Mouse (Mus musculus): ENCODE data around the gene Fer1l4. TPM values are rescaled to one million over a fixed set of nuclear protein-coding genes. Genes with fewer than 3 reads are reported as not detected.

Gene Fer1l4
- 0.03 and 0.08 TPM in 2 replicates for polyA plus RNA-seq (2015; fragmentation: Nextera tagmentation; extraction: Ambion mirVana)

GRCm38 (mm10) chr2:156052816-156053215, at the start of gene Fer1l4:
TSS of gene Fer1l4 (minus strand) at chr2:156052947.
- 68% methylated on average over 9 of the region's 9 CpGs for WGBS
- Histone ChIP-seq H3K4me2 (replicated peaks) (no peak within 1 kb of the TSS), H3K27ac (no peak within 1 kb of the TSS), H3K36me3 (no peaks in the 10 kb centered on the region), H3K27me3 (replicated peaks) (no peaks in the 10 kb centered on the region), H3K4me1 (replicated peaks) (no peaks in the 10 kb centered on the region), H3K4me3 (replicated peaks) (no peak within 1 kb of the TSS), H3K9me3 (no peaks in the 10 kb centered on the region), H3K9ac (no peak within 1 kb of the TSS)
- ATAC-seq, result no peak

DNA sequence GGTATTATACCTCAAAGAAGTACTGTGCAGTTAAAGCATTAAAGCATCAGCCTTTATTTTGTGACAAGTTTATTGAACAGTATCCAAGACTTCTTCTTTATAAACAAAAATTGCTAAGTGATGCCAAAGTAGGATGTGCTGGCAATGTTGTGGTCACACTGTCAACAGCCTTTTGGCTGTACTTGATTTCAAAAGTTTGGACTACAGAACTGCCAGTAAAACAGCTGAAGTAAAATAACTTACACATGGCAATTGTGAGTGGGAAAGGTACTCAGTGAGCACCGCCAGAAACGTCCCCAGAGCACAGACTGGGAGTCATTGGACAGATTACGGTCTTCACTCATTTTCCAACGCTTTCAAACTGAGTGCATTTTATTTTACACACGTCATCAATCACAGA, 39.2 kb upstream of the Fer1l4 start:
- H3K9me3 ChIP-seq, result no peaks in the 10 kb centered on the region
- no peaks in the 10 kb centered on the region for H3K27me3 ChIP-seq (replicated peaks)
- H3K9ac ChIP-seq, result no peak overlapping the region
- no peak overlapping the region for H3K27ac ChIP-seq
- H3K4me1 ChIP-seq (replicated peaks), result no peaks in the 10 kb centered on the region
- H3K36me3 ChIP-seq, result peaks cover 23% of the 10 kb centered on the region
- H3K4me2 ChIP-seq (replicated peaks), result no peak overlapping the region
- WGBS, result 75% methylated on average over 5 of the region's 5 CpGs
- ATAC-seq, result no peak
- H3K4me3 ChIP-seq (replicated peaks), result no peak overlapping the region

GRCm38 (mm10) chr2:156089799-156090198, 37.1 kb upstream of the Fer1l4 start:
- Histone ChIP-seq H3K36me3 (peaks cover 6% of the 10 kb centered on the region; the same call in 1 of the 2 replicates), H3K27ac (no peak overlapping the region), H3K9ac (no peak overlapping the region), H3K4me2 (replicated peaks) (no peak overlapping the region), H3K27me3 (replicated peaks) (no peaks in the 10 kb centered on the region), H3K9me3 (no peaks in the 10 kb centered on the region), H3K4me1 (replicated peaks) (no peaks in the 10 kb centered on the region), H3K4me3 (replicated peaks) (no peak overlapping the region)
- ATAC-seq, result no peak
- 91% methylated on average over 1 of the region's 1 CpGs for WGBS

- H3K4me3 ChIP-seq (replicated peaks), result no peak overlapping the region
- no peak overlapping the region for H3K9ac ChIP-seq
- H3K4me2 ChIP-seq (replicated peaks), result no peak overlapping the region
- no peak for ATAC-seq
- H3K27me3 ChIP-seq (replicated peaks), result no peaks in the 10 kb centered on the region
- WGBS, result 88% methylated on average over 7 of the region's 7 CpGs
- H3K36me3 ChIP-seq, result peaks cover 6% of the 10 kb centered on the region; the same call in 1 of the 2 replicates
- H3K27ac ChIP-seq, result no peak overlapping the region
- H3K4me1 ChIP-seq (replicated peaks), result no peaks in the 10 kb centered on the region
- H3K9me3 ChIP-seq, result no peaks in the 10 kb centered on the region
Observed at GRCm38 (mm10) chr2:156087391-156088110, 34.8 kb upstream of the Fer1l4 start.

GRCm38 (mm10) chr2:156084541-156084940, 31.8 kb upstream of the Fer1l4 start:
- Histone ChIP-seq H3K27me3 (replicated peaks) (no peaks in the 10 kb centered on the region), H3K4me2 (replicated peaks) (no peak overlapping the region), H3K36me3 (peaks cover 1% of the 10 kb centered on the region; the same call in 1 of the 2 replicates), H3K9ac (no peak overlapping the region), H3K27ac (no peak overlapping the region), H3K9me3 (no peaks in the 10 kb centered on the region), H3K4me1 (replicated peaks) (peaks cover 7% of the 10 kb centered on the region; the same call in 1 of the 2 replicates), H3K4me3 (replicated peaks) (no peak overlapping the region)
- no peak for ATAC-seq
- 85% methylated on average over 3 of the region's 3 CpGs for WGBS

- Histone ChIP-seq H3K4me2 (replicated peaks) (no peak overlapping the region), H3K9ac (no peak overlapping the region), H3K27me3 (replicated peaks) (no peaks in the 10 kb centered on the region), H3K9me3 (no peaks in the 10 kb centered on the region), H3K27ac (no peak overlapping the region), H3K4me1 (replicated peaks) (peaks cover 8% of the 10 kb centered on the region; the same call in 1 of the 2 replicates), H3K4me3 (replicated peaks) (no peak overlapping the region), H3K36me3 (peaks cover 34% of the 10 kb centered on the region)
- no peak for ATAC-seq
- WGBS, result 66% methylated on average over 7 of the region's 7 CpGs
Observed at GRCm38 (mm10) chr2:156080391-156080790, 27.6 kb upstream of the Fer1l4 start.

GRCm38 (mm10) chr2:156079674-156080073, 26.9 kb upstream of the Fer1l4 start:
- H3K27me3 ChIP-seq (replicated peaks), result no peaks in the 10 kb centered on the region
- H3K4me2 ChIP-seq (replicated peaks), result no peak overlapping the region
- 35% methylated on average over 4 of the region's 4 CpGs for WGBS
- peaks cover 34% of the 10 kb centered on the region for H3K36me3 ChIP-seq
- H3K4me3 ChIP-seq (replicated peaks), result no peak overlapping the region
- H3K4me1 ChIP-seq (replicated peaks), result peaks cover 8% of the 10 kb centered on the region; the same call in 1 of the 2 replicates
- H3K9ac ChIP-seq, result no peak overlapping the region
- no peak overlapping the region for H3K27ac ChIP-seq
- no peaks in the 10 kb centered on the region for H3K9me3 ChIP-seq
- ATAC-seq, result peak; percentile 58

GRCm38 (mm10) chr2:156079183-156079560, 26.4 kb upstream of the Fer1l4 start:
- Histone ChIP-seq H3K4me3 (replicated peaks) (no peak overlapping the region), H3K4me1 (replicated peaks) (peaks cover 8% of the 10 kb centered on the region; the same call in 1 of the 2 replicates), H3K27me3 (replicated peaks) (no peaks in the 10 kb centered on the region), H3K27ac (no peak overlapping the region), H3K9ac (no peak overlapping the region), H3K9me3 (no peaks in the 10 kb centered on the region), H3K4me2 (replicated peaks) (no peak overlapping the region), H3K36me3 (peaks cover 34% of the 10 kb centered on the region)
- 80% methylated on average over 8 of the region's 8 CpGs for WGBS
- peak; percentile 13; the same call in 1 of the 2 replicates for ATAC-seq

- Histone ChIP-seq H3K27ac (no peak overlapping the region), H3K4me2 (replicated peaks) (no peak overlapping the region), H3K9me3 (no peaks in the 10 kb centered on the region), H3K9ac (no peak overlapping the region), H3K36me3 (peaks cover 40% of the 10 kb centered on the region), H3K4me1 (replicated peaks) (peaks cover 8% of the 10 kb centered on the region; the same call in 1 of the 2 replicates), H3K27me3 (replicated peaks) (no peaks in the 10 kb centered on the region), H3K4me3 (replicated peaks) (no peak overlapping the region)
- WGBS, result 85% methylated on average over 16 of the region's 16 CpGs
- no peak for ATAC-seq
Observed at GRCm38 (mm10) chr2:156078421-156079182, 25.9 kb upstream of the Fer1l4 start.

DNA sequence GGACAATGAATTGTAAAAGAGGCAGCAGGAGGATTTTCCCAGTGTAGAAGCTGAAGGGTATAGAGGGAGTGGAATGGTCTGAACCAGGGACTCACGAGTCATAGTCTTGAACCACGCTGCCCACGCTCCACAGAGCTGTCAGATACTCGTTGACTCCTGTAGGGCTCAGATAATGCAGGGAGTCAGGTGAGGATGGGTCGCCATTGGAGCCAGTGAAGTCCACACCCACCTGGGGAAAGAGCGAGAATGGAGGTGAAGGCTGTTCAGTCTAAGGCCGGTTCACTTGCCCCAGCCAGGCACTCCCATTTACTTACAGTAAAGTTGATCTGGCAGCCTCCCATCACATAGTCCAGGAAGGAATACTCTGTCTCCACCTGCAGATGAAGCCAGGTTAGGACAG, 24.7 kb upstream of the Fer1l4 start:
- H3K27me3 ChIP-seq (replicated peaks), result no peaks in the 10 kb centered on the region
- ATAC-seq, result no peak
- no peak overlapping the region for H3K9ac ChIP-seq
- no peaks in the 10 kb centered on the region for H3K9me3 ChIP-seq
- H3K4me1 ChIP-seq (replicated peaks), result peaks cover 8% of the 10 kb centered on the region; the same call in 1 of the 2 replicates
- WGBS, result 88% methylated on average over 7 of the region's 7 CpGs
- H3K27ac ChIP-seq, result no peak overlapping the region
- H3K4me2 ChIP-seq (replicated peaks), result no peak overlapping the region
- no peak overlapping the region for H3K4me3 ChIP-seq (replicated peaks)
- peaks cover 49% of the 10 kb centered on the region for H3K36me3 ChIP-seq

- no peak overlapping the region for H3K9ac ChIP-seq
- no peaks in the 10 kb centered on the region; the same call in 1 of the 2 replicates for H3K4me1 ChIP-seq (replicated peaks)
- H3K9me3 ChIP-seq, result no peaks in the 10 kb centered on the region
- H3K4me3 ChIP-seq (replicated peaks), result no peak overlapping the region
- 87% methylated on average over 15 of the region's 15 CpGs for WGBS
- H3K4me2 ChIP-seq (replicated peaks), result no peak overlapping the region
- no peaks in the 10 kb centered on the region for H3K27me3 ChIP-seq (replicated peaks)
- H3K36me3 ChIP-seq, result peaks cover 67% of the 10 kb centered on the region
- H3K27ac ChIP-seq, result no peak overlapping the region
- no peak for ATAC-seq
Observed at GRCm38 (mm10) chr2:156073725-156074124, 21.0 kb upstream of the Fer1l4 start.

- H3K36me3 ChIP-seq, result peaks cover 42% of the 10 kb centered on the region
- no peak for ATAC-seq
Observed at GRCm38 (mm10) chr2:156071236-156071635, 18.5 kb upstream of the Fer1l4 start.

More at GRCm38 (mm10) chr2:156071236-156071635, 18.5 kb upstream of the Fer1l4 start:
- H3K27me3 ChIP-seq (replicated peaks), result no peaks in the 10 kb centered on the region
- H3K27ac ChIP-seq, result no peak overlapping the region
- WGBS, result 96% methylated on average over 10 of the region's 10 CpGs
- H3K4me2 ChIP-seq (replicated peaks), result no peak overlapping the region
- H3K9ac ChIP-seq, result no peak overlapping the region
- peaks cover 4% of the 10 kb centered on the region for H3K4me1 ChIP-seq (replicated peaks)
- no peaks in the 10 kb centered on the region for H3K9me3 ChIP-seq
- no peak overlapping the region for H3K4me3 ChIP-seq (replicated peaks)

Data from intestine, embryonic 15.5 days (tissue).